Mouse (Mus musculus) embryonic facial prominence, embryonic 10.5 days (tissue): ENCODE data around the gene Nmur1. TPM values are rescaled to one million over a fixed set of nuclear protein-coding genes. Genes with fewer than 3 reads are reported as not detected.
"Not testable (repeated sequence)": the region's sequence is repeated elsewhere in the genome, so short reads cannot be mapped to it uniquely, and the experiment has no call there.

Experiments
- DNase-seq: peaks from one replicate; pipeline ENCODE4 v3.0.0-alpha.2; 2017; ENCODE audit warnings: low spot score
- H3K27ac ChIP-seq: fragments of 300-500 bp; sonication (generic); replicated peaks from 2 replicates; pipeline ENCODE4 v1.5.1; 2016; ENCODE audit warnings: mild to moderate bottlenecking
- H3K27me3 ChIP-seq: fragments of 300-500 bp; sonication (generic); replicated peaks from 2 replicates; pipeline ENCODE4 v1.6.1; 2016; ENCODE audit warnings: low read depth, mild to moderate bottlenecking; ENCODE audit not compliant: poor library complexity, severe bottlenecking
- H3K36me3 ChIP-seq: fragments of 300-500 bp; sonication (generic); replicated peaks from 2 replicates; pipeline ENCODE4 v1.6.1; 2016; ENCODE audit warnings: mild to moderate bottlenecking, moderate library complexity
- H3K4me1 ChIP-seq: fragments of 300-500 bp; sonication (generic); 2 replicates; pipeline ENCODE4 v1.6.1; 2016
- H3K4me3 ChIP-seq: fragments of 300-500 bp; sonication (generic); 2 replicates; pipeline ENCODE4 v1.5.1; 2016; ENCODE audit warnings: mild to moderate bottlenecking, moderate library complexity
- H3K9me3 ChIP-seq: fragments of 300-500 bp; sonication (generic); 2 replicates; pipeline ENCODE4 v1.6.1; 2016; ENCODE audit warnings: mild to moderate bottlenecking
- WGBS: fragments of 180-500 bp; shearing (Covaris S2); methylation state at CpG from one replicate; pipeline ENCODE4 v1.1.7; 2016; 5-methylcytosine and 5-hydroxymethylcytosine counted together
- microRNA-seq: library from miRNA; unstranded; fragments of <30 nt; microRNA quantifications from one replicate; pipeline ENCODE4, GENCODE M21; 2017
- polyA plus RNA-seq: library from polyadenylated mRNA; unstranded; fragments of >200 nt; fragmentation: Nextera tagmentation; extraction: Ambion mirVana; gene quantifications from 2 replicates; pipeline ENCODE4 v1.2.1, GENCODE M21; 2016

Gene Nmur1
- polyA plus RNA-seq, 1 experiment from 2014 or later, result 0.24 TPM

DNA sequence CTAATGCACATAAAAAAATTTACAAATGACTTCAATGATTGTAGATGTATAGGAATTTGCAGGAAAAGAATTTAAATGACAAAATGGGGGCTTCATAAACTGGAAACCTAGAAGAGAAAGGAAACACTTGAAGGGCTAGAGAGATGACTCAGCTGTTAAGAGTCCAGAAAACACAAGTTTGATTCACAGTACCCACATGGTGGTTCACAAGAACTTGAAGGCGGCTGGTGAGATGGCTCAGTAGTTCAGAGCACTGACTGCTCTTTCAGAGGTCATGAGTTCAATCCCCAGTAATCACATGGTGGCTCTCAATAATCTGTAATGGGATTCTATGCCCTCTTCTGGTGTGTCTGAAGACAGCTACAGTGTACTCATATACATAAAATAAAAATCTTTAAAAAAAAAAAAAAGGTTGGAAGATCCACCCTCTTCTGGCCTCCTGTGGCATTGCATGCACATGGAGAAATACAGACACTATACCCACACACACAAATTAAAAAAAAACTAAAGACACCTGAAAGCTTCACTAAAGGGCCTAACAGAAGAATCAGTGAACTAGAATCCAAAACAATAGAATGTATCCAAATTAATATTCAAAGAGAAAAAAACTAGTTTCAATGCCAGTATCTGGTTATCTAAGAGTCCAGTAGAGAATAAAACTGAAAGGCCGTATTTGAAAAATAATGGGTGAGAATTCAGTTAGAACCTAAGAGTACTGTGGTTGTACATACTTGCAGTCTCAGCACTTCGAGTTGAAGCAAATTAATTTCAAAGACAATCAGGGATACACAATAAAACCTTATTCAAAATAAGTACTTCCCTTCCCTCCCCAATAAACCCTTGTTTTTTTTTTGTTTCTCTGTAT is 78.9 kb downstream of the Nmur1 start:
- no peak for DNase-seq
- Histone ChIP-seq H3K36me3 (peaks cover 73% of the 10 kb centered on the region), H3K27me3 (no peaks in the 10 kb centered on the region), H3K4me3 (no peak overlapping the region), H3K27ac (no peak overlapping the region), H3K9me3 (no peaks in the 10 kb centered on the region), H3K4me1 (no peaks in the 10 kb centered on the region)
- WGBS, result 83% methylated on average over 3 of the region's 3 CpGs

GRCm38 (mm10) chr1:86345956-86346355 is 80.1 kb downstream of the Nmur1 start:
- no peak for DNase-seq
- Histone ChIP-seq H3K27me3 (no peaks in the 10 kb centered on the region), H3K4me1 (no peaks in the 10 kb centered on the region), H3K36me3 (peaks cover 61% of the 10 kb centered on the region), H3K27ac (no peak overlapping the region), H3K9me3 (no peaks in the 10 kb centered on the region), H3K4me3 (no peak overlapping the region)
- 91% methylated on average over 4 of the region's 4 CpGs for WGBS

GRCm38 (mm10) chr1:86345069-86345468 is 81.0 kb downstream of the Nmur1 start:
- Histone ChIP-seq H3K27me3 (no peaks in the 10 kb centered on the region), H3K4me1 (no peaks in the 10 kb centered on the region), H3K9me3 (no peaks in the 10 kb centered on the region), H3K27ac (no peak overlapping the region), H3K36me3 (peaks cover 52% of the 10 kb centered on the region), H3K4me3 (no peak overlapping the region)
- no peak for DNase-seq
- WGBS, result 92% methylated on average over 4 of the region's 4 CpGs

GRCm38 (mm10) chr1:86343969-86344861 is 81.8 kb downstream of the Nmur1 start:
- Histone ChIP-seq H3K27me3 (no peaks in the 10 kb centered on the region), H3K4me1 (no peaks in the 10 kb centered on the region), H3K9me3 (no peaks in the 10 kb centered on the region), H3K4me3 (no peak overlapping the region), H3K36me3 (peaks cover 44% of the 10 kb centered on the region), H3K27ac (no peak overlapping the region)
- no peak for DNase-seq
- WGBS, result 70% methylated on average over 4 of the region's 4 CpGs

GRCm38 (mm10) chr1:86343087-86343645 is 82.9 kb downstream of the Nmur1 start:
- Histone ChIP-seq H3K9me3 (no peaks in the 10 kb centered on the region), H3K27ac (no peak overlapping the region), H3K4me1 (no peaks in the 10 kb centered on the region), H3K36me3 (peaks cover 33% of the 10 kb centered on the region), H3K27me3 (no peaks in the 10 kb centered on the region), H3K4me3 (no peak overlapping the region)
- 89% methylated on average over 1 of the region's 1 CpGs for WGBS
- no peak for DNase-seq

- 91% methylated on average over 2 of the region's 2 CpGs for WGBS
- Histone ChIP-seq H3K4me3 (no peak overlapping the region), H3K27ac (no peak overlapping the region), H3K4me1 (no peaks in the 10 kb centered on the region), H3K9me3 (no peaks in the 10 kb centered on the region), H3K27me3 (no peaks in the 10 kb centered on the region), H3K36me3 (peaks cover 25% of the 10 kb centered on the region)
- DNase-seq, result no peak
These were observed 83.7 kb downstream of the Nmur1 start for GRCm38 (mm10) chr1:86342371-86342770.

DNA sequence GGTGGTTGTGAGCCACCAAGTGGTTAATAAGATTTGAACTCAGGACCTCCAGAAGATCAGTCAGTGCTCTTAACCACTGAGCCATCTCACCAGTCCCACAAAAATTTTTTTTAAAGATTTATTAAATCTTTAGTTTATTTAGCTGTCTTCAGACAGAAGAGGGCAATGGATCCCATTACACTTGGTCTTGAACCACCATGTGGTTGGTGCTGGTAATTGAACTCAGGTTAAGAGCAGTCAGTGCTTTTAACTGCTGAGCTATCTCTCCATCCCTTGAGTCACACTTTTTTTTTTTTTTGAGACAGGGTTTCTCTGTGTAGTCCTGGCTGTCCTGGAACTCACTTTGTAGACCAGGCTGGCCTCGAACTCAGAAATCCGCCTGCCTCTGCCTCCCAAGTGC is 84.9 kb downstream of the Nmur1 start:
- WGBS, result 91% methylated on average over 2 of the region's 2 CpGs
- H3K36me3 ChIP-seq, result peaks cover 13% of the 10 kb centered on the region
- H3K27me3 ChIP-seq, H3K27ac ChIP-seq, H3K9me3 ChIP-seq, DNase-seq, H3K4me1 ChIP-seq, H3K4me3 ChIP-seq: not testable (repeated sequence)

DNA sequence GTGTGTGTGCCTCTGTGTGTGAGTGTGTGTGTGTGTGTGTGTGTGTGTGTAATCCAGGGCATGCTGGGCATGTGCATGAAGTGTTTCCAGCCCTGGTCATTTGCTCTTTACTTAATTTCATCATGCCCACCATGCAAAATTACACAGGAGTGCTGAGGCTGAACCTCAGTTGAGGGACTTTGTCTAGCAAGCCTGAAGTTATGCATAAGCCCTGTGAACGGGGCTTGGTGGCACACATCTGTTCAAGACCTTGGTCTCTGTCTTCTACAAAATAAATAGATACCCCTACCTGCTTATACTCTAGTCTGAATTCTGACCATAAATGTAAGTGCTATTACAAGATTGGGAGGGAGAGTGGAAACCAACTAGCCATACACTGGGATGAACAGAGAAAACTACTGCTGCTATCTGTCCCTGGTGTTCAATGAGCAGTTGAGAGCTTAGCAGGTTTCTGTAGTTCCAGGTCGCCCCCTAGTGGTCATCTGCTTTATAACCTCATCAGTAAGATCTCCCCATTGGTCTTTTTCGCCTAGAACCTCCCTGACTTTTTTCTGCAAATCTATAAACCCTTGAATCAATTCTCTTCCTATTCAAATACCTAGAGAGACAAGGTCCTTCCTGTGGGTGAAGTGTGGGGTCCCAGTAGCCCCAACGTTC is 86.7 kb downstream of the Nmur1 start:
- WGBS, result 30% methylated on average over 4 of the region's 4 CpGs
- Histone ChIP-seq H3K27me3 (no peaks in the 10 kb centered on the region), H3K4me1 (no peaks in the 10 kb centered on the region), H3K4me3 (no peak overlapping the region), H3K36me3 (no peaks in the 10 kb centered on the region; the same call in 1 of the 2 replicates), H3K9me3 (no peaks in the 10 kb centered on the region), H3K27ac (no peak overlapping the region)
- DNase-seq, result peak; percentile 75

- Histone ChIP-seq H3K9me3 (no peaks in the 10 kb centered on the region), H3K4me1 (no peaks in the 10 kb centered on the region), H3K36me3 (no peaks in the 10 kb centered on the region), H3K4me3 (no peak overlapping the region), H3K27me3 (no peaks in the 10 kb centered on the region), H3K27ac (no peak overlapping the region)
- WGBS, result 39% methylated on average over 2 of the region's 2 CpGs
- no peak for DNase-seq
These were observed 89.7 kb downstream of the Nmur1 start for GRCm38 (mm10) chr1:86336330-86336729.

Small RNAs within 50 kb of the gene (microRNA-seq; reads per million reads assigned to microRNA genes)
- gene mmu-mir-3535, result 72.9 reads per million, percentile 45 among the genes with 10 or more reads in this experiment

Other genes starting within 250 kb of the Nmur1 start
- 4.9 and 6.2 TPM in 2 replicates for gene B3gnt7, start 123.4 kb downstream of the Nmur1 start, polyA plus RNA-seq
- 625 and 641 TPM in 2 replicates for gene Ncl, start 66.8 kb downstream of the Nmur1 start, polyA plus RNA-seq
- not detected in 2 replicates for gene Tex44, start 101 bp upstream of the Nmur1 start, polyA plus RNA-seq
- 3,352 and 3,592 TPM in 2 replicates for gene Ptma, start 100.5 kb upstream of the Nmur1 start, polyA plus RNA-seq
- 60.8 and 61.2 TPM in 2 replicates for gene Pde6d, start 156.4 kb upstream of the Nmur1 start, polyA plus RNA-seq
- 74.1 and 75.7 TPM in 2 replicates for gene Cops7b, start 156.7 kb upstream of the Nmur1 start, polyA plus RNA-seq
- gene Nppc, start 244.3 kb upstream of the Nmur1 start, polyA plus RNA-seq, result 1.00 and 3.5 TPM in 2 replicates